Mouse (Mus musculus): ENCODE measurements around the gene Mt2.
"Not testable (repeated sequence)": the region's sequence is repeated elsewhere in the genome, so short reads cannot be mapped to it uniquely, and the experiment has no call there.

Gene Mt2

DNA sequence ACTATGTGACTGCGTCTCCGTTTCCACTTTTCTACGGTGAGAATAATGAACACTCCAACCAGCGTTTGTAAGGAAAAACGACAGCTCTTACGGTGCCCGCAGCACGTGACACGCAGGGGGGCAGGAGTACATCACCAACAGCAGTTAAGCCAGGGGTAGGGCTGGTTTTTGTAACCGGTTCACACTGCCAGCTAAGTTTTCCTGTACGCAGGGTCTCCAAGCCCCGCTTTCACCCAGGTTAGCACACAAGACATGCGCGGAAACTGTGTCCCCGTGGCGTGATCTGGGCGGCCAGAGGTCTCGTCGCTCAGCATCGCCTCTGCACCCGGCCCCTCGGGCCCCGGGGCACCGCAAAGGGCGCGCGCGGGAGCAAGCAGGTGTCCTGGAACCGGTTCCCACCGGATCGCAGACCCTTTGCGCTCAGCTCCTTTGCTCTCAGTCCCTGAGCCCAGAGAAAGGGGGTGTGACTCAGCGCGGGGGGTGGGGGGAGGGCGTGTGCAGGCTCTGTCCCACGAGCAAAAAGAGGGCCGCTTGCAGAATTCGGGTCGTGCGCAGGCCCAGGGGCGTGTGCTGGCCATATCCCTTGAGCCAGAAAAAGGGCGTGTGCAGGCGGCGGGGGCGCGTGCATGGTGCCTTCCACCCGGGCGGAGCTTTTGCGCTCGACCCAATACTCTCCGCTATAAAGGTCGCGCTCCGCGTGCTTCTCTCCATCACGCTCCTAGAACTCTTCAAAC, at the start of gene Mt2:
TSS of gene Mt2 (plus strand) at position 590 of the 734 bp plus-strand sequence.
- no peak for DNase-seq (ENCODE audit: low read depth, low spot score)

DNA sequence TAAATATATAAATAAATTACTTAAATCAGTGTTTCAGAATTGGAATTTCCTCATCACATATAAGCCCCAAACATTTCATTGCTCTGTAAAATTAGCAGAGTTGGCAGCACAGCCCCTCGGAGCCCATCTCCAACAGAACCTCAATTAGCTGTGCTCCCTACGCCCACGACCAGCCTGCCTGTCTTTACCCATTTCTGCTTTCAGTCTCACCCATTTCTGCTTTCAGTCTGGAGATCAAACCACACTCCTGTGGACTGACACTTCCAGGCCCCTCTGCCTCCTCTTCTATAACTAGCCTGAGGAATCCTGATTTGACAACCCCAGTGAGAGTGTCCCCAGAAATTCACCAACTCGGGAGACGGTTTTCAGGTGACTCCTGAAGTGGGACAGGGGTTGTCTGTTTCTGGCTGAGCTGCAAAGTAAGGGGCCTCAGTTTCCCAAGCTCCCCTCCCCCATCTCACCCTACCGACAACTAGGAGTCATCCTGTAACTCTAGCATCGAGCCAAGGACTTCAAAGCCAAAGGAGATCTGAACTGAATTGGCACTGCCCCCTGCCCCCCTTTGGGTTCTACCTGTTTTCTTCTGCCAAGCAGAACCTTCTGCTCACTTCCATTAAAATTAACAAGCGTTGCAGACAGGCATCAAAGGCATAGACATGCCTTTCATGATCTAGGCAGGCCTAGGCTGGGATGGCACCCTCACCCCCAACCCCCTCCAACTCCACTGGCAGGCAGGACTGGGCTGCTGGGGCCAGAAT, 49.6 kb upstream of the Mt2 start:
- DNase-seq (ENCODE audit: low read depth, low spot score), result no peak

DNA sequence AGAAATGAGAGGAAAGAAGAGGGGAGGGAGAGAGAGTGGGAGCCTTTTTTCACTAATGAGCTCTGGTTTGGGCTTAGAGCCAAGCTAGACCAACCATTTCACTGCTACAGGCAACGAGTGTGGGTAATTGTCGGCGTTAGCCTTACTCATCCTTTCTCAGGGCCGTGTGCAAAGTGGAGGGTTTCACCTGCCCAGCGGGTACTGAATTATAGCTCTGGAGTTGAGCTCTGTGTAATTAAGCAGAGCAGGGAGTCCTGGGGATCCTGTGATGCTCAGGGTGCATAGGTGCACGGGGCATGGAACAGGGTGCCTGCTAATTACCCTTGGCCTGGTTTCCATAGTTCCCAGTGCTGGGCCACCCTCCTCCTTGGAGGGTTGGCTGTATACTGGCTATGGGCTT, 44.8 kb upstream of the Mt2 start:
- no peak for DNase-seq (ENCODE audit: low read depth, low spot score)

DNA sequence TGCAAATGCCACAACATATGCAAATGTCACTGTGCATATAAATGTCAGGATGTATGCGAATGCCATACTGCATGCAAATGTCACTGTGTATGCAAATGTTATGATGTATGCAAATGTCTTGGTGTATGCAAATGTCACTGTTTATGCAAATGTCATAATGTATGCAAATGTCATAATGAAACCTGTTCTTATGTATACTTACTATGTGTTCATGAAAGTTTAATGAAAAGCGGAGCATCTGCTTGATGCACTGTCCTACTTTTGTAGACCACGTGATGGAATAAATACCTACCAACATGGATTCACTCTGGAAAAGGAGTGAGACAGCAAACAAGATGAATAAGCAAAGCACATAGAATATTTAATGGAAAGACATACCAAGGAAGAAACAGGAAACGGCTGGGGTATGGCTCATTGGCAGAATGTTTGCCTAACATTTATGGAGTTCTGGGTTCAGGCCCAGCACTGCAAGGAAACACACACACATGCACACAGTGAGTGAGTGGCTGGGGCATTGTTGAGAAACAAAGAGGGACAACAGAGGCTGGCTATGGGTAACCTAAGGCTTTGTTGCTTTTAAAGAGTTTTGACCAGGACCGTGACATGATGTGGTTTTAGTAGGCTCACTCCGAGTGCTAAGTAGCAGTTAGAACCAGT, 43.2 kb upstream of the Mt2 start:
- no peak for DNase-seq (ENCODE audit: low read depth, low spot score)

DNA sequence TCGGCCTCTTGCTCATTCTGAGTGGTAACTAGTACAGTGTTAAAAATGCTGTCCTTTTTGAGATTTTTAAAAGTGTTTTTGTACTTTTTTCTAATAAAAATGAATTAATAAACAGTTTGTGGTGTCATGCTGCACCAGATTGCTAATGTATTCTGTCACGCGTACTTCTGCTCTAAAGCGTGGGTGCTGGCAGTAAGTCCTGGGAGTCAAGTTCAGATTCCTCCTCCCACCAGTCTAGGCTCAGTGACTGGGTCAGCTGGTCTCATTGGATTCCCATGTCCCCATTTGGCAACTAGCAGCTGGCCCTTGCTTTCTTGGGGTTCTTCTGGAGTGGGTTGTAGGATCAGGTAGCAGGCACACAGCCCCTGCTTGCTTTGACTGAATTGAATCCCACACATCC, 42.3 kb upstream of the Mt2 start:
- DNase-seq (ENCODE audit: low read depth, low spot score), result no peak

DNA sequence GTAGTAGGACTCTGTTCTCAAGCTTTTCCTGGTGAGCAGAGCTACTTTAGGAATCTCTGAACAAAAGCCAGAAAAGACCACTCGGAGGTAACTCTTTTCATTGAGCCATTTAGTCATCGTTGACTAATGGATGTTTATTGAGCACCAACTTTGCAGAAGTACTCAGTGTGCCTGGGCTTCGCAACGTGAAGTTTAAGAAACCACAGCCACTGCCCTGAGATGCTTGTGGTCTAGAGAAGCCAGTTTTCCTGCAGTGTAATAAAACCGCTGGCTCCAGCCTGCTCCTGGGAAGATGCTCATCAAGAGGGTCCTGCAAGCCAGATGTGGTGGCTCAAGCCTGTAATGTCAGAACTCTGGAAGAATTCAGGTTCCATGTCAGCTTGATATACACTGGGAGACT, 40.4 kb upstream of the Mt2 start:
- DNase-seq (ENCODE audit: low read depth, low spot score), result no peak

DNA sequence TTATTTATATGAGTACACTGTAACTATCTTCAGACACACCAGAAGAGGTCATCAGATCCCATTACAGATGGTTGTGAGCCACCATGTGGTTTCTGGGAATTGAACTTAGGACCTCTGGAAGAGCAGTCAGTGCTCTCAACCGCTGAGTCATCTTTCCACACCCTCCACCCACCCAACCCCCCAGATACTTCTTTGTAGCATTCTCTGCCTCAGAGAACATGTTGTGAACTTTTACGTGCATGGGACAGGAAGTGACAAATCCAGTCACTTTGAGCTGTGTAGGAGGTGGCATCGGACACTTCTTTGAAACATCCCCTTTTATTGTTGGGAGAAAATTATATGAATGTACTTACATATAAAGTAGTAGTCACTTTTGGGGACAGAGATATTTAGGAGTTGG, 37.9 kb upstream of the Mt2 start:
- DNase-seq (ENCODE audit: low read depth, low spot score), result not testable (repeated sequence)

DNA sequence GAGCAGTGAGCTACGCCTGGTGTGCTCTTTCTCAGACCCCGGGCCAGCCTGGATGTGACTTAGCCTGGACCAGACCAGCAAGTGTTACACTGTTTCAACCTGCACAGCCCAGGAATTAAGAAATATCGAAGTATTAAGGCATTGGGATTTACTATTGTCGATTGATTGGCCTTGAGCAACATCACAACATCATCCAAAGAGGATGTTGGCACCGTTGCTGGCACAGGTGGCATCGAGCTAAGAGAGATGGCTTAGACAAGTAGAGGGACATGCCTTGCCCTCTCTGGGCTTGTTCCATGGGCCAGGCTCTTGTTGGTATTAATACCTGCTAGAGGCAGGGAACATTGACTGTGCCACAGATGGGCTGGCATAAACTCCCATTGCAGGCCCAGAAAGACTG, 36.9 kb upstream of the Mt2 start:
- no peak for DNase-seq (ENCODE audit: low read depth, low spot score)

DNA sequence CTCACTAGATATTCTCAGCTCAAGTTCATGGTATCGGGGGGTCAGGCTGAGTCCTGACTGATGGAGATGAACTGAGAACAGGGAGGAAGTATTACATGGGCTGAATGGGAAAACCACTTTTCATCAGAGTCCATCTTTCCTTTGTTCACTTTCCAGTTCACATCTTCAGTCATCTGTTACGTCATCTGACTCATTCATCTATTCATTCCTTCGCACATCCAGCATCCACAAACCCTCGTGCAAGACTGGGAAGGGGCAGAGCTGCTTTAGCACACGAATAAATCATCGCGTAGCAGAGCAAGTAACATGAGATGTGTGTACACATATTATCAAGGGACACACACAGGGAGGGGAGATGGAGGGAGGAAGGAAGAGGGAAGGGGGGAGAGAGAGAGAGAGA, 36.3 kb upstream of the Mt2 start:
- no peak for DNase-seq (ENCODE audit: low read depth, low spot score)

DNA sequence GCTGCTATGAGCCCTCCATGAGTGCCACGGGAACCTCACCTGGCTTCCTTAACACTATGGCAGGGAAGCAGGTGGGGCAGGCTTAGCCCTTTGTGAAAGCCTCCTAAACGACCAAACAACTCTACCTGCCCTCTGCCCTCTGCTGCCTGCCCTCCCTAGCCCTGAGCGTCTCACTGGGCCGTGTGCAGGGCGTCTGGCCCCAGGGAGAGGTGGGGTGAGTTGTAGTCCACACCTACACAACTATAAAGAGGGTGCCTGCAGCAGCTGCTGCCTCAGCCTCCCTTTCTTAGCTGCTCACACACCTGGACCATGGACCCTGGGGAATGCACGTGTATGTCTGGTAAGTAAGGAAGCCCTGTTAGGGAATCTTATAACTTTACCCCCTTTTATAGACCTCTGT, 35.5 kb upstream of the Mt2 start, which contains the start of gene Mt4:
TSS of gene Mt4 (plus strand) at position 265 of the 400 bp plus-strand sequence.
- no peak for DNase-seq (ENCODE audit: low read depth, low spot score)

DNA sequence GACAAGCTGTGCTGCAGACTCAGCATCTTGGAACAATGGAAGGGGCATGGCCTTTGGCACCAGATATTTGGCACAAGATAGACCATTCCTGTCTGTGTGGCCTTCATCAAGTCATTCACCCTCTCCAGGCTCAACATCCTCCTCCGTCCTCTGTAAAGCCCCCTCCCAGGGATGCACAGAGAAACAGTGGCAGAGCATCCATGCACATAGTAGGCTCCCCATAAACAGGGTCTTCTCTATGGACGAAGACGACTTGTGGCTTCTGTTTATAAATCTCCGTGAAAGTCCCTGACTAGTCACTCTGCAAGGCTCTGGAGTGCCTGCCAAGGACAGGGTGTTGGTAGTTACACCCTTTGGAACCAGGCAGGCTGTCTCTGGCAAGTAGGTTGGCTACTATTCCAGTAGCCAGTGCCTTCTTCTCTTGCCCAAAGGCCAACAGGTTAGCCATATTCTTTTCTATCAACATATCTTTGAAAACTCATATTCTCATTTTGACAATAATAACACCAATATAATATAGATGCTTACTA, 32.1 kb upstream of the Mt2 start:
- no peak for DNase-seq (ENCODE audit: low read depth, low spot score)

DNA sequence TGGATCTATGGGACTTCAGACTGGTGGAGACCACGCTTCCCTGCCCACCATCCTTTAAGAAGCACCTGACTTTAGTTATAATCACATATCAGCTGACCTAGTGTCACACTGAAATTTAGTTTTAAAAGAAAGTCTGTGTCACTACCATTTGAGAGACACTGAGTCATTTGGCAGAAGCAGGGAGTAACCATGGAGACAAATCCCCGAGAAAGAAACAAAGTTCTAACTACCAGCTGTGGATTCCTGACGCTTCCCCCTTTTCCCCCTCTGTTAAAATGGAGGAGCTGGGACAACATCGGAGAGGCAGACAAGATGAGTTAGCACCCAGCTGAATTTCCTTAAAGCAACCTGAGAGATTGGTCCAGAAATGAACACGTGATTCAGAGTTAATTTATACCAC, 24.2 kb upstream of the Mt2 start:
- no peak for DNase-seq (ENCODE audit: low read depth, low spot score)

DNA sequence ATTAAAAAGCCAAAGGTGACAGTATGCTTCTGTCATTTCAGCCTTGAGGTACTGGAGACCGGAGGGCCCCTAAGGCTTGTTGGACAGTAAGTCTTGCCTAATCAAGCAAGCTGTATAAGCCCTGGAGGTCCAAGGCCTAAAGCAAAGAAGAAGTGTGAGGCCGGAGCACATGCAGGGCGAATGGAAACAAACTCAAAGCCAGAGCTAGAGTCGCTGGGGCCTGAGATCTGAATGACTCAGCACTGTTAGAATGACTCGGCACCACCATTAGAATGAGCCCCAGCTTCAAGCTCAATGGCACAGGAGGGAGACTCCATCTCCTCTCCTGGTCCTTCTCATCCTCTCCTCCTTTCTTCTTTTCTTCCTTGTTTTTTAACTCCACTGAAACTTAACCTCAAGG, 21.5 kb upstream of the Mt2 start:
- DNase-seq (ENCODE audit: low read depth, low spot score), result no peak

DNA sequence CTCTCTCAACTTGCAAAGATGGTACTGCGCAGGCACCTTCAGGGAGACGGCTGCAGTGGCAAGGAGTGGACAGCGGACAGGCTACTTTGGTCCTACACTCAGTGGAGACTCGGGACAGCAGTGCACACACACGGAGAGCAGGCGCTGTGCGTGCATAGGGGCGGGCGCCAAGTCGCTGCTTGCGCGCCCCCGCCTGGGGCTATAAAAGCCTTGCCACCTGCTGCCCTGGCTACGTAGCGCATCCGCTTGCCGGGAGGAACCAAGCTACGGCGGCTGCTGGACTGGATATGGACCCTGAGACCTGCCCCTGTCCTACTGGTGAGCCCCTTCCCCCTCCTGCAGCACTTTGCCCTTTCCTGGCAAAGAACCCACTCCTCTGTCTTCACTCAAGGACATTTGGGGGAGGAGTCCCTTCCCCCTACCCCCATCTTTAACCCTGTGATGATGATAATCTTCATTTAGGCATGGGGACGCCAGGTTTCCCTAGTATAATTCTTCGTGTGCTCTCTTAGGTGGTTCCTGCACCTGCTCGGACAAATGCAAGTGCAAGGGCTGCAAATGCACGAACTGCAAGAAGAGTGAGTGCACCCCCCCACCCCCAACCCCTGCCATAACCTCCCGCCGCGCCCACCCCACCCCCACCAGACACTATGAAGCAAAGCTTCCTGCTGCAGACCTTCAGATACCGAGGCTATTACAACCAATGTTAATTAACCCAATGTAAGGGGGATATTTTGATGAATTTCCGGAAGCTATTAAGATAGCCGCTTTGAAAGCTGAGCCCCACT, 19.8 kb upstream of the Mt2 start, which contains the start of gene Mt3:
TSS of gene Mt3 (plus strand) at position 95 of the 788 bp plus-strand sequence.
- no peak for DNase-seq (ENCODE audit: low read depth, low spot score)

DNA sequence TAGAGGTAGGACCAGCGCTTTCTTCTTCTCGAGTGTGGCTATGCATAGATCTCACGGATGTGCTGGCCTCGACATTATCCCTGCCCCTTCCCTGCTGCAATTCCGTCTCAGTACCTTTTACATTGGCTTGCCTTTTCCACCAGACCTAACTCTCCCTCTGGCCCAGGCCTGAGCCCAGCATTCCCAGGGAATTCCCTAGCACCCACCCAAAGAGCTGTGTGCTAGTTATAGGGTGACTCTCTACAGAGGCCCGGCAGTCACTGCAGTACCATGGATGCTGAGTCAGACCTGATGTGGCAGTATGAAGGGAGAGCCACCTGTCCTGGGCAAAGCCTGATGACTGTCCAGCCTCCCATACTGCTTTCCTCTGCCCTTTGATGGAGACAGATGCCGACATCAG, 19.0 kb upstream of the Mt2 start:
- DNase-seq (ENCODE audit: low read depth, low spot score), result no peak

DNA sequence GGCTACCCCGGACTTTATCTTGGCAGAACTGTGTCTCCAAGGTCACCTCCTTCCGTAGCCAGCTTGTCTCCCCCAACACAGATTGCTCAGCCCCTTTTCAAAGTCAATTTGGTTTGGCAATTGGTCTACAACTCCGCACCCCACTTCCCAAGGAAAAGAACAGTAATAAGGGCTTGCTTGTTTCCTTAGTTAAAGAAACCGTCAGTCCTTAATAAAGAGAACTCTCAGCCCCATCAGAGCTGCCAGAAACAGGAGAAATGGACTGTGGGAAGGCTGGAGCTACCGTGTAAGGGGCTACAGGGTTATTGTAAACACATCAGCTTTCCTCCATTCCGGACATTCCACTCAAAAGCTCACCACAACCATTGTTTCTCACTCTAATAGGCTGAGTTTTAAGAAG, 17.9 kb upstream of the Mt2 start:
- no peak for DNase-seq (ENCODE audit: low read depth, low spot score)

DNA sequence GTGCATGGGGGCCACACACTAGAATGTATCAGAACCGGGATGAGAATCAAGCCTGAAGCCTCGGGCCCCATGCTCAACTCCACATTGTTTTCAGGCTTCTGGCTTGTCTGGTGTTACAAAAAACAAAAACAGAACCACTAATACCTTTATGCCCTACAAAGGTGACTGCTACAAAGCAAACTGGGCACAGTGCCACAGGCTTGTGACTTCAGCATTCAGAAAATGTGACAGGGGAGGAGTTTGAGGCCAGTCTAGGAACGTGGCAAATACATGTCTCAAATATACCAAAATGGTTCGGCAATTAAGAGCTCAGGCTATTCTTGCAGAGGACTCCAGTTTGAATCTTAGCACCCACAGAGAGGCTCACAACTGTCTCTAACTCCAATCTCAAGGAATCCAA, 16.4 kb upstream of the Mt2 start:
- DNase-seq (ENCODE audit: low read depth, low spot score), result no peak

DNA sequence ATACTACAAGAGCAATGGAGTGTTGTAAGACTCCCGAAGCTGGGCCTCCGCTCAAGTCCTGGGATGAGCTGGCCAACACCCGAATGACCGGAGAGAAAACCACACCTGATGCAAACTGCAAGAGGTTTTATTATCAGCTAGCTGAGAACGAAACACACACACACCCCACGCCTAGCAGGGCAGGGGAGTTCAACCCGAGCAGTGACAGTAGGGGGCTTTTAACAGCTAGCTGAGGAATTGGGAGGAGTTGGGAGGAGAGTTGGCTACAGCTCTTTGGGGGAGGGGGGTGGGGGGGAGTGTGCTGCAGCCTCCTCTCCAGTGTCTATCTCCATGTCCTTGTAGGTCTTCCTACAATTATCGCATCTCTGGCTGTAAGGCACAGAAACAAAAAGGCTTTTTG, 6.7 kb upstream of the Mt2 start:
- not testable (repeated sequence) for DNase-seq (ENCODE audit: low read depth, low spot score)

DNA sequence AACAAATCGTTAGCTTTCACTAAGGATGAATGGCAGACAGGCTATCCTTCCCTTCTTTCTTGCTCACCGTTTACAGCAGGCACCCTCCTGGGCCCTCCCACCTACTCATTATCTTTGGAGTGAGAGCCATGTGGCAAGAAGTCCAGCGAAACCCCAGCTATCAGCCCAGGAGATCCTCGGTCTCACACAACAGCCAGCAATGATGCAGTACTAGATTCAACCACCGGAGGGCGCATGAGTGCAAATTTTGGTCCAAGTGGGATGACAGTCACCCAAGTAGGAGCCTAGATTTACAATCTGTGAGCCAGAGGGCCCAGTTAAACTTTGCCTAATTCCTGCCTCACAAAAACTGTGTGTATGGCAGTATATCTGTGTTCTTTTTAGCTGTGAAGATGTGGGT, 5.2 kb upstream of the Mt2 start:
- DNase-seq (ENCODE audit: low read depth, low spot score), result peak; percentile 76

DNA sequence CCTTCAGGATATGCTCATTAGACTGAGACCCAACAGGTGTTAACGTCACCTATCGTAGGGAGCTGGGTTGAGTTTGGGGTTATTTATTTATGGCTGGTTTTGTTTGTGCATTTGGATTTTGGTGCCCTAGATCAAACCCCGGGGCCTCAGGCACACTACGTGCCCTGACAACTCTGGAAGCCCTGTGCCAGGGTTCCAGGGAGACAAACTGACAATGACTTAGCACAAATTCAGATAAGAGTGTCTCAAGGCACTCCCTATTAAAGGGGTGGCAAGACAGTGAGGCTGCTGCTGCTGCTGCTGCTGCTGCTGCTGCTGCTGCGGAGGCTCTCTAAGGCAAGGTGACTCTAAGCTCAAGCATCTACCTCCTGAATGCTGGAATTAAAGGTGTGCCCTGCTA, 2.9 kb upstream of the Mt2 start:
- no peak for DNase-seq (ENCODE audit: low read depth, low spot score)

DNA sequence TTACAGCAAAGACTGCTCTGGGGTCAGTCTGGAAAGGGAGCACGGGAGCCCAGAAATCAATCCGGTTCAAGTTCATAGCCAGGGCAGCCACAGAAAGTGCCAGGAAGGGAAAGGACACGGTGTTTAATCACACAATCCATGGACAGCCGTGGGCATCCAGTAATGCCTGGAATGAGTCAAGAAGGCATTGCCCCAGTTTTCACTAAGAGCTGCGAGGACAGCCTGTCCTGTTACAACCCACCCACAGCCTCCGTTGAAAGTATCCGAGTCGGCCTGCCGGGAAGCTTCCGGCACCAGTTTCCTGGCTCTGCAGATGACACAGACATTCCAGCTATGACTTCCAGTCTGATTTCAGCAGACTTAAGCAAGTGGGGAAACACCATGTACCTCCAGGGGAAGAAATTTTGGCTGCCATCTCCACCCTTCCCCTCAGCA, 1.1 kb upstream of the Mt2 start:
- no peak for DNase-seq (ENCODE audit: low read depth, low spot score)
